Mouse (Mus musculus): ENCODE results near the gene Plekhn1.

- TF ChIP-seq CTCF (IDR thresholded peaks at IDR 0.05; ENCODE audit: insufficient read depth, low read depth, low read length) = no peak
- TF ChIP-seq POLR2A (IDR thresholded peaks at IDR 0.05; ENCODE audit: insufficient read depth, low read depth, low read length) = no peak
Measured at GRCm38 (mm10) chr4:156249567-156249966, 14.9 kb upstream of the Plekhn1 start.

Data from olfactory bulb, adult 2 months (tissue).